8 mouse cellular contexts compared by ENCODE assay signal in the genomic region with DNA sequence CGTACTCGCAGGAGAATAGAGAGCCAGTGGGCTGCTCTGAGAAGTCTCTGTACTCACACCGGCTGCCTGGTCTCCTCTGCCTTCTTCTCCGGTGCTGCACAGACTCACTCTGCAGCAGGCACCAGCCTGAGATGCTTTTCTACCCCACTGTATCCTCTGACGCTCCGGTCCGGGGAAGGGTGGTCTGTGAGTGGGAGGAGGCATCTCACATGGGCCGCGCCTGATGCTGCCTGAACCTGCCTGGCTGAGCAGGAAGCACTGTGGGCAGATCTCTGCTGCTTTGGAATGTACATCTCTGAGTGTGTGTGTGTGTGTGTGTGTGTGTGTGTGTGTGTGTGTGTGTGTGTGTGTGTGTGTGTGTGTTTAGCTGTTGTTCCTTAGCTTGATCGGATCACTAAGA. TPM values are rescaled to one million over a fixed set of nuclear protein-coding genes. Genes with fewer than 3 reads are reported as not detected.
DNase-seq lines count a peak whose midpoint lies in the region; ATAC-seq lines count a peak whose summit lies in the region.

Upk1b (minus strand) TSS at position 238 of the 400 bp plus-strand sequence.

- H3K27me3 ChIP-seq in heart, embryonic 14.5 days (ENCODE audit: control insufficient read depth, insufficient read depth, low read length), result no peaks in the 10 kb centered on the region

- no peak for DNase-seq in heart, adult 8-10 months (ENCODE audit: low spot score)
- DNase-seq in ES-CJ7 (ENCODE audit: low read depth, low spot score), result peak; percentile 9
- DNase-seq in gonadal fat pad, adult 2 months (ENCODE audit: low read depth), result no peak
- DNase-seq in cerebellum, postnatal 10 days, result no peak
- no peak for DNase-seq in adrenal gland, postnatal 4 days (ENCODE audit: low spot score in 2 of 2)

- H3K9ac ChIP-seq in heart, embryonic 14.5 days (ENCODE audit: low read length), result peak within 1 kb of the TSS; percentile 25; the same call in 1 of the 2 replicates

- no peaks in the 10 kb centered on the region for H3K36me3 ChIP-seq in heart, embryonic 14.5 days (ENCODE audit: control insufficient read depth, insufficient read depth, low read length)

- no peak within 1 kb of the TSS for H3K4me3 ChIP-seq in heart, embryonic 14.5 days (ENCODE audit: control insufficient read depth in 1 of 2, insufficient read depth in 1 of 2, low read depth in 1 of 2, low read length in 2 of 2)

- no peaks in the 10 kb centered on the region for H3K9me3 ChIP-seq in heart, embryonic 14.5 days (ENCODE audit: control insufficient read depth, low read length)

- H3K4me1 ChIP-seq in heart, embryonic 14.5 days (ENCODE audit: control insufficient read depth in 2 of 2, insufficient read depth in 2 of 2, low read length in 2 of 2), result peaks cover 2 to 6% of the 10 kb centered on the region in 2 experiments; a peak in 3 of 4 replicates

- peak within 1 kb of the TSS; percentile 42 for H3K4me2 ChIP-seq in heart, embryonic 14.5 days (ENCODE audit: low read length)

- 18% methylated on average over 10 of the region's 10 CpGs for WGBS in heart, embryonic 14.5 days

- no peak within 1 kb of the TSS for H3K27ac ChIP-seq in heart, embryonic 14.5 days (replicated peaks in 1 of 2; ENCODE audit: control insufficient read depth in 1 of 2, insufficient read depth in 1 of 2, low read depth in 2 of 2, low read length in 2 of 2)

- ATAC-seq in heart, embryonic 14.5 days (ENCODE audit: insufficient number of reproducible peaks, insufficient read depth, low FRiP score, low read depth), result no peak
- ATAC-seq in monocyte, adult 5-6 weeks (replicated peaks; ENCODE audit: insufficient number of reproducible peaks, low FRiP score, low TSS enrichment, poor library complexity, severe bottlenecking), result 0 out of 2 replicates have a peak, but pooled peaks have one; percentile 31
- ATAC-seq in cerebellum, adult (ENCODE audit: insufficient number of reproducible peaks, low FRiP score, low TSS enrichment), result no peak

RNA-seq across cellular contexts. Expression of gene Upk1b, which starts in this region (rescaled TPM):
- 16.4 and 19.4 TPM in 2 replicates for polyA plus RNA-seq in heart, embryonic 14.5 days (2014; fragmentation: Nextera tagmentation; extraction: Ambion mirVana)
- 1 to 10 TPM; 2.8 to 6.2 (median 4.2) TPM for total RNA-seq in heart, adult 8-10 months (2022)
- polyA plus RNA-seq in gonadal fat pad, adult 2 months (2012; rRNA removed), result 44.2 and 44.8 TPM in 2 replicates
- total RNA-seq in monocyte, adult 5-6 weeks (2017), result not detected in 3 replicates
- 1 to 10 TPM; 4.3 to 5.1 TPM for total RNA-seq in adrenal gland, postnatal 4 days (2021)

Comparison
In these comparisons a context has a peak if more than half of its experiments do, and no peak if none do; other contexts are left out.
1. Peak in ATAC-seq in monocyte, adult 5-6 weeks; RNA of the gene not detected or under 1 TPM.